Mouse (Mus musculus): ENCODE data around the gene Gprin2. TPM values are rescaled to one million over a fixed set of nuclear protein-coding genes. Genes with fewer than 3 reads are reported as not detected.

Gene Gprin2
- total RNA-seq, 1 experiment from 2014 or later, result not detected

Other genes with a start within 250 kb of the Gprin2 start
- not detected in 2 replicates for gene Rbp3, start 247.7 kb downstream of the Gprin2 start, total RNA-seq (2017)
- gene Zfp488, start 222.9 kb downstream of the Gprin2 start, total RNA-seq (2017), result 0.12 TPM in 1 of 2 replicates, not detected in the other
- not detected in 2 replicates for gene Gm30083, start 186.5 kb downstream of the Gprin2 start, total RNA-seq (2017)
- 1.1 TPM in 1 of 2 replicates, not detected in the other for gene Gm5460, start 184.9 kb downstream of the Gprin2 start, total RNA-seq (2017)
- gene Antxrl, start 148.9 kb downstream of the Gprin2 start, total RNA-seq (2017), result not detected in 2 replicates
- 0.23 TPM in 1 of 2 replicates, not detected in the other for gene Anxa8, start 115.7 kb downstream of the Gprin2 start, total RNA-seq (2017)
- not detected in 2 replicates for gene A630023A22Rik, start 98.9 kb downstream of the Gprin2 start, total RNA-seq (2017)
- not detected in 2 replicates for gene Npy4r, start 49.2 kb downstream of the Gprin2 start, total RNA-seq (2017)
- not detected in 2 replicates for gene Syt15, start 17.9 kb upstream of the Gprin2 start, total RNA-seq (2017)
- gene Shld2, start 108.8 kb upstream of the Gprin2 start, total RNA-seq (2017), result 29.7 TPM in 2 replicates
- 225 and 241 TPM in 2 replicates for gene Glud1, start 109.1 kb upstream of the Gprin2 start, total RNA-seq (2017)
- not detected in 2 replicates for gene Fam25c, start 153.8 kb upstream of the Gprin2 start, total RNA-seq (2017)
- gene Sncg, start 173.1 kb upstream of the Gprin2 start, total RNA-seq (2017), result not detected in 2 replicates
- gene Mmrn2, start 173.8 kb upstream of the Gprin2 start, total RNA-seq (2017), result not detected in 2 replicates

Data from neutrophil, adult 5-6 weeks (primary cell).